Mouse (Mus musculus) ES-E14 (cell line): Measurements from ENCODE around the gene 1700017N19Rik. TPM values are rescaled to one million over a fixed set of nuclear protein-coding genes. Genes with fewer than 3 reads are reported as not detected.

ENCODE experiments used
- DNase-seq: peaks from one replicate; pipeline ENCODE4 v3.0.0-alpha.2; 2013; ENCODE audit warnings: low read depth, low spot score
- H3K27ac ChIP-seq: 2 replicates; pipeline ENCODE4 v1.5.1; 2012; ENCODE audit warnings: low read depth, mild to moderate bottlenecking, low read length, moderate library complexity, mixed read lengths; ENCODE audit not compliant: poor library complexity, insufficient read depth, severe bottlenecking
- H3K36me3 ChIP-seq: 2 replicates; pipeline ENCODE4 v1.6.1; 2012; ENCODE audit warnings: mild to moderate bottlenecking, low read length, moderate library complexity, mixed read lengths; ENCODE audit not compliant: control insufficient read depth, poor library complexity, insufficient read depth, severe bottlenecking
- H3K4me1 ChIP-seq, 2 experiments: fragments of 150-350 bp in 1 of 2; sonication (generic) in 1 of 2; 2 replicates each; pipeline ENCODE4 v1.6.1; 2012; ENCODE audit warnings: low read length in 2 of 2, mild to moderate bottlenecking in 1 of 2, mixed read lengths in 1 of 2; ENCODE audit not compliant: control insufficient read depth in 2 of 2, insufficient read depth in 2 of 2, poor library complexity in 1 of 2
- H3K4me3 ChIP-seq, 2 experiments: fragments of 150-350 bp in 1 of 2; sonication (generic) in 1 of 2; 2 replicates each; pipeline ENCODE4 v1.5.1; 2012; ENCODE audit warnings: low read length in 2 of 2, low read depth in 1 of 2, mild to moderate bottlenecking in 1 of 2, mixed read lengths in 1 of 2; ENCODE audit not compliant: insufficient read depth in 1 of 2, poor library complexity in 1 of 2, severe bottlenecking in 1 of 2
- H3K9ac ChIP-seq: 2 replicates; pipeline ENCODE4 v1.6.1; 2012; ENCODE audit warnings: low read depth, mild to moderate bottlenecking, low read length, mixed read lengths; ENCODE audit not compliant: poor library complexity, insufficient read depth, severe bottlenecking
- H3K9me3 ChIP-seq: fragments of 150-350 bp; sonication (generic); 2 replicates; pipeline ENCODE4 v1.6.1; 2012; ENCODE audit warnings: low read depth, mild to moderate bottlenecking, low read length; ENCODE audit not compliant: control insufficient read depth, insufficient read depth
- CHD2 ChIP-seq: IDR thresholded peaks from 2 replicates; pipeline ENCODE4 v1.6.1; 2014; ENCODE audit warnings: mild to moderate bottlenecking, low read depth, low read length, inconsistent platforms
- HCFC1 ChIP-seq: IDR thresholded peaks from 2 replicates; pipeline ENCODE4 v1.6.1; 2012; ENCODE audit warnings: low read length, inconsistent platforms, borderline replicate concordance; ENCODE audit not compliant: insufficient read depth
- MAFK ChIP-seq: IDR thresholded peaks from 2 replicates; pipeline ENCODE4 v1.6.1; 2014; ENCODE audit warnings: mild to moderate bottlenecking, low read depth, low read length, inconsistent platforms; ENCODE audit not compliant: insufficient read depth
- ZC3H11A ChIP-seq: IDR thresholded peaks from 2 replicates; pipeline ENCODE4 v1.6.1; 2012; ENCODE audit warnings: low read depth, mild to moderate bottlenecking, inconsistent platforms, low read length, borderline replicate concordance
- ZNF384 ChIP-seq: IDR thresholded peaks from 2 replicates; pipeline ENCODE4 v1.6.1; 2012; ENCODE audit warnings: low read depth, low read length, inconsistent platforms
- in situ Hi-C, 2 experiments: fragments of 600-800 bp; cut with MboI; formaldehyde crosslinking; loops; one replicate each; pipeline ENCODE4 v1.15.1; 2025; ENCODE audit warnings: low sequenced_read_pairs in 2 of 2, inconsistent platforms in 1 of 2; ENCODE audit not compliant: unreplicated experiment in 2 of 2
- total RNA-seq: library from RNA; depleted of rRNA; stranded (reverse); fragments of 300-350 nt; gene quantifications from 2 replicates; pipeline ENCODE4 v1.2.3, GENCODE M21; 2012

The 1700017N19Rik gene
- total RNA-seq, 1 experiment = not detected

GRCm38 (mm10) chr10:100588932-100589388 lies 1.3 kb upstream of the 1700017N19Rik start:
- in situ Hi-C loops = no loop called here
- Histone ChIP-seq H3K4me3 (peak overlapping the region; percentile 79 to 86), H3K4me1 (0 out of 4 replicates have a peak, but pooled peaks cover 0 to 1% of the 10 kb centered on the region in 2 experiments), H3K9ac (peak overlapping the region; percentile 73), H3K9me3 (peaks cover 9% of the 10 kb centered on the region), H3K27ac (no peak overlapping the region), H3K36me3 (peaks cover 10% of the 10 kb centered on the region)
- TF ChIP-seq ZNF384 (no peak), HCFC1 (peak; percentile 89), MAFK (no peak)
- peak; percentile 70 for DNase-seq

- no peak for DNase-seq
- Histone ChIP-seq H3K9me3 (no peaks in the 10 kb centered on the region), H3K36me3 (no peaks in the 10 kb centered on the region), H3K27ac (no peak overlapping the region), H3K4me1 (no peaks in the 10 kb centered on the region), H3K9ac (no peak overlapping the region), H3K4me3 (no peak overlapping the region)
- TF ChIP-seq ZC3H11A (no peak), CHD2 (no peak), MAFK (no peak), HCFC1 (no peak), ZNF384 (no peak)
- in situ Hi-C loops = no loop called here
Measured at GRCm38 (mm10) chr10:100598339-100598738, 8.1 kb downstream of the 1700017N19Rik start.

GRCm38 (mm10) chr10:100603511-100603910 lies 13.2 kb downstream of the 1700017N19Rik start:
- Histone ChIP-seq H3K27ac (no peak overlapping the region), H3K9me3 (no peaks in the 10 kb centered on the region), H3K9ac (no peak overlapping the region), H3K36me3 (no peaks in the 10 kb centered on the region), H3K4me3 (no peak overlapping the region), H3K4me1 (no peaks in the 10 kb centered on the region)
- in situ Hi-C loops = no loop called here
- no peak for DNase-seq
- TF ChIP-seq HCFC1 (no peak), ZC3H11A (no peak)

- no peak for DNase-seq
- no peak overlapping the region for H3K4me3 ChIP-seq
- no peaks in the 10 kb centered on the region for H3K36me3 ChIP-seq
- H3K4me1 ChIP-seq = no peaks in the 10 kb centered on the region
- TF ChIP-seq ZNF384 = no peak
- no peak for TF ChIP-seq ZC3H11A
- no peak for TF ChIP-seq HCFC1
- no peak for TF ChIP-seq MAFK
- no peak for TF ChIP-seq CHD2
- no peak overlapping the region for H3K9ac ChIP-seq
- H3K9me3 ChIP-seq = no peaks in the 10 kb centered on the region
- in situ Hi-C loops = no loop called here
- no peak overlapping the region for H3K27ac ChIP-seq
Measured at GRCm38 (mm10) chr10:100604254-100604653, 14.0 kb downstream of the 1700017N19Rik start.

GRCm38 (mm10) chr10:100617233-100617903 lies 27.1 kb downstream of the 1700017N19Rik start:
- TF ChIP-seq ZC3H11A (no peak), HCFC1 (no peak), MAFK (no peak), ZNF384 (no peak), CHD2 (no peak)
- no peaks in the 10 kb centered on the region for H3K9me3 ChIP-seq
- DNase-seq = no peak
- in situ Hi-C loops = no loop called here
- H3K9ac ChIP-seq = no peak overlapping the region
- H3K36me3 ChIP-seq = no peaks in the 10 kb centered on the region
- H3K4me1 ChIP-seq = no peaks in the 10 kb centered on the region
- H3K4me3 ChIP-seq = no peak overlapping the region
- no peak overlapping the region for H3K27ac ChIP-seq
